Mouse (Mus musculus) CD4-positive helper T cell, adult 2 months (primary cell): ENCODE data around the gene Gtf3a.

Experiments used
- DNase-seq: peaks from one replicate; pipeline ENCODE4 v3.0.0-alpha.2; 2012; ENCODE audit warnings: low read depth, missing footprints, low spot score

The Gtf3a gene

DNA sequence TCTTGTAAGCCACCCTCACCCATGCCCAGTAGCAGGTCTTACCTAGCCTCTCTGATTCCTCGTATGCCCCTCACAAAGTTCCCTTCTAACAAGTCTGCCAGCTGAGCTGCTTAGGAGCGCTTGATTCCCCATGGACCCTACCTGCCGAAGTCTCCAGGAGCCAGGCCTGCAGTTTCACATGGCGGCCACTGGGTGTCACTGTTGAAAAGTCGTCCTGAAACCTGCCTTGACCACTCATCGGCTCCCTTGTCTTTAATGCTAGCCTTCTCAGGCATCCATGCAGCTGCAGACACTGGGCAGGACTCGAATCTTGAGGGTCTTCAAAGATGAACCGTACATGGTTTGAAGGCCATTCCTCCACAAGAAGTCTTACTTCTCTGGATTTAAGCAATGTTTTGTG is 34.8 kb downstream of the Gtf3a start:
- peak; percentile 38 for DNase-seq

DNA sequence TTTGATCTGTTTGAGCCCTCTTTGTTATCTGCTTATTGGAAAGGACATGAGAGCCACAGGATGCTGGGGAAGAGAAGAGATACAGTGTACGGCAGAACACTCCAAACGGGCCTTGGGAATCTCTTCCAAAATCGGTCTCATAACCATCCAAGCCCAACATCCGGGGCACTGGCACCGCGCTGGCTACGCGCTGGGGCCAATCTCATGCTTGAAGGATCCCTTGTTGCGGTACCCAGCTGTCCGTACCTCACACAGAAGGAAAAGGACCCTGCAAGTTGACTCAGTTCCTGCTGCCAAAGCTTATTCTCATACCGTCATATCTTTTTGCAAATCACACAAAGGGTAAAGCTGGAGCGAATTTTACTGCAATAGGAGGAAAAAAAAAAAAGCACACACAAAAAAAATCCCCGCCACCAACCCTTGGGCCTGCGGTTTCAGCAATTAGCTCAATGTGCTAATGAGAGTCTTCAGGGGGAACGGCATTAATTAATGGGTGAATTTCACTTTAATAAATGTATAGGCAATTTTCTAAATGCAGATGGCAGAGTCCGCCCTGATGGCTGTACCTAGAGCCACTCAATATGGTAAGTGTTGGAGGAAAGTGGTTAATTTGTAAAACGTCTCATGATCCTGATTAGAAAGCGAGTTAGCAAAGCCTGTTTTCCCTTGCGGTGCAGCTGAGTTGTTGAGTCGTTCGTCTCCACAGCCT is 37.4 kb downstream of the Gtf3a start:
- no peak for DNase-seq

DNA sequence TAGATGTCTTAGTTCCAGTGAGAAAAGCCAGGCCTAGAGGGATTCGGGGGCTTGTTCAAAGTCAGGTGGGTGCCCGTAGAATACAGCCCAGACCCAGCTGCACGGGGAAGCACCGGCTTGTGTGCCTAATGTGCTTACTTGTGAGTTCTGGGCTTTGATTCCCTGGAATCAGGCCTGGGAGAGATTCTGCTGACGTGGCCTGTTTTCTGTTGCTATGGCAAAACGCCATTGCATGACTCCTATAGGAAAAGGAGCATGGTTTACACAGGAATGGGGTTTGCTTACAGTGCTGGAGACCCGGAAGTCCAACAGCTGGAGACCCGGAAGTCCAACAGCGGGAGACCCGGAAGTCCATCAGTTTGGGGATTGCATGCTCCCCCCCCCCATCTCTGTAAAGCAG is 39.1 kb downstream of the Gtf3a start:
- DNase-seq, result no peak

DNA sequence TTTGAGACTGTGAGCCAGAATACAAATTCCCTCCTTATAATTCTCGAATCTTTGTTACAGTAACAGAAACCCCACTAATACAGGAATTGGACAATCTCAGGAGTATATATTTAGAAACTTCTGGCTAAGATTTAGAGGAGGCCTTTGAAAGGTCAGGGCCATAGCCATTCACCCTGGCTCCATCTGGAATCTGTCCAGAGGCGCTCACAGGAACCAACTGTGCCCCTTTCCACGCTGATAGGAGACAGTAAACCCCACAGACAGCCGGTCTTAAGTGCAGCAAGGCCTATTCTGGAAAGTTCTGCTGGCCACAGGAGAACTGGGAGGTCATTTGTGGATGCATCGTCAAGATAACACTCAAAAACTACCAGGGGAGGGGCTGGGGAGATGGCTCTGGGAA is 40.6 kb downstream of the Gtf3a start:
- DNase-seq, result no peak

DNA sequence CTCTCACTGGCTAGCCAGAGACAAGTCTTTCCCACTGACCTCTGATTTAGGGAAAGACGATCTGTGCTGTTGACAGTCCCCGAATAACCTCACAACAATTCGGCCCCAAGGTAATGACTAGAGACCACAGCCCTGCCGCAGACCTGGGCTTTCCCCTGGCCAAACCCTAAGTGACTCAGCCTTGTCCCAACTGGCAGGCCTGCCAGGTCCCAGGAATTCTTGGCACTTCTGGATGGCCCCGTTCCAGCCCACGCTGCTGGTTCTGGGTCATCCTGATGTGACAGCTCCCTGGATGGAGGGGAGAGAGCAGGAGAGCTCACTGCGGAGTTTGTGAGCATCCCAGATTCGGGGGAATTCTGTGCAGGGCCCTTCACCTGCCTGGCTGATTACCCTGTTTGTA is 45.1 kb downstream of the Gtf3a start:
- DNase-seq, result no peak

DNA sequence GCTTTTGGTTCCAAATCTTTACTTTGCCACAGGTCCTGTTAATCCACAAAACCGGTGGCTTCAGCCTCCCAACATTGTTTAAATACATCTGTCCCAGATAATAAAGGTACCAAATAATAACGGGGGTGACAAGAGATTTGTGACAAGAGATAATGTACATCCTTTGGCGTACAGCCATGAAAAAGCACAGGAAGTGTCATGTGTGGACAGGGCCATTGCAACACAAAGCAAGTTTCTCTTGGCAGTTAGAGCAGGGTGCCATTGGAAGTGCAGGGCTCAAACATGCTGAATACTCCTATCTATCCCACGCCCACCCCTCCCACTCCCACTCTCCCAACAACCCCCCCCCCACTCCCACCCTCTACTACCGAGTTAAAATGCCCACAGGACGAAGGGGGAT is 46.5 kb downstream of the Gtf3a start:
- DNase-seq, result no peak

DNA sequence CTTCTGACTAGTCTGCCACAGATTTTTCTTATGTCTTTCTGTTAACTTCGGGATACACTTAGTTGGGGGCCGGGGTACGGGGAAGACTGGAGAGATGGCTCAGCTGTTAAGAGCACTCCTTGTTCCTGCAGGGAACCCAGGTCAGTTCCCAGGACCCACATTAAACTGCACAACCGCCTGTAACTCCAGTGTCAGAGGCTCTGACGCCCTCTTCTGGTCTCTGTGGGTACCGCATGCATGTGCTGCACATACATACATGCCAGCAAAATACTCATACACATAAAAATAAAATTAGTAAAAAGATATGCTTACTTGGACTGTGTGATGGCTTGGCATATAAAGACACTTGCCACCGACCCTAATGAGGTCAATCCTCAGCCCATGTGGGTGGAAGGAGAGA is 48.4 kb downstream of the Gtf3a start:
- DNase-seq, result no peak

DNA sequence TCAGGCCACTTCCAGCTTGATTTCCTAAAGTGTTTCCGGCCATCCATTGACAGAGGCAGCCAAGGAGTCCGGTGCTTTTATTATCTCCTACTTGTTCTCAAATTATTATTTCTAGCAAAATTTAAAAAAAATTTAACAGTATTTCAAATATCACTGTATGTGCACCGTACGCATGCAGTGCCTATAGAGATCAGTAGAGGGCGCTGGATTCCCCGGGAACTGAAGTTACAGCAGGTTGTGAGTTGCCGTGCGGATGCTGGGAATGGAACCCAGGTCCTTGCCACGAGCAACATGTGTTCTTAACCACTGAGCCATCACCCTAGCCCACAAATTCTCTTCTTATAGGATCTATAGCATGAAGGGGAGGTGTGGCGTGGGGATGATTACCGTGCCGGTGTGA is 50.3 kb downstream of the Gtf3a start:
- DNase-seq, result no peak

DNA sequence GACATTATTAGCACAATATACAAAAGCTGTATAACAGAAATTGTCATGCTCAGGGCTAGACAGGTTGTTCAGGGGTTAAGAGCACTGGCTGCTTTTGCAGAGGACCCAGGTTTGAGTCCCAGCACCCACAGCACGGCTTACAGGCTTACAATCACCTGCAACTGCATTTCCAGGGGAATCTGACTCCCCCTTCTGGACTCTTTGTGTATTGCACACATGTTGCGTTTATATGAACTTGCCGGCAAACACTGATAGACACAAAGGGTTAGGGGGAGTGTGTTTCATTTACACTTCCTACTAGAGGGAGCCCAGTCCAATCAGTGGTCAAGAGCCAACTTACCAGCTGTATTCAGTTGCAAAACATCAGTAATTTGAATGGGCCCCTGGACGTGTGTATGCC is 52.9 kb downstream of the Gtf3a start:
- no peak for DNase-seq

DNA sequence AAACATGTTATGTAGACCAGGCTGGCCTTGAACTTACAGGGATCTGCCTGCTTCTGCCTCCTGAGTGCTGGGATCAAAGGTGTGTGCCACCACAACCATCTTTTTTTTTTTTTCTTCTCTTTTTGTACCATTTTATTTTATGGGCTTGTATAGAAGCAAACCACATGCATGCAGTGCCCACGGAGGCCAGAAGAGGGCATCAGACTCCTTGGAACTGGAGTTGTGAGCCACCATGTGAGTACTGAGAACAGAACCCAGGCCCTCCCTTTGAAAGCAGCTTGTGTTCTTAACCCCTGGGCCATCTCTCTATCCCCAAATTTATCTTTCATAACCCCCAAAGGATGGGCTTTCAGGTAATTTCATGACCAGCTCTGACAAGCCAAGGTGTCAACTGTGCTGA is 54.8 kb downstream of the Gtf3a start:
- DNase-seq, result no peak
